Mouse (Mus musculus): ENCODE results near the gene Dusp14.

Dusp14 gene

GRCm38 (mm10) chr11:84066927-84067645 lies 2.0 kb downstream of the Dusp14 start:
- DNase-seq (ENCODE audit: low spot score) = no peak

DNA sequence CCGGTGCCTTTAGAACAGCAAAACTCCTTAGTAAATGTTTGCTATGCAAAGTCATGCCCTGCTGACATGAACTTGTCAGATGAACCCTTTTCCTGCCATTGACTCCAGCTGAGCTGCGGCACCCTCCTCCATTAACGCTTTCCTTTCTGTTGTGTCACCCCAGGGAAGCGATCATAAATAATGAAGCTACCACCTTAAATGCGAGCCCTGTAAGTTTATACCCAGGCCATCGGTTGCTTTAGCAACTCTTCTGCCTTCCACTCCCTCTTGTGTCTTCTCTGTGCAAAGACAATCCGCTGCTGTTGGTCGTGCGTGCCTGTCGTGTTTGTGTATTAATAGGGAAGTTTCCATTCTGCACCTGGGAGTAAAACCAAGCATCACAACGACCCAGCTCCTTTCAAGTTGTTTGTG lies 3.0 kb downstream of the Dusp14 start:
- no peak for DNase-seq (ENCODE audit: low spot score)

GRCm38 (mm10) chr11:84063631-84064209 lies 5.3 kb downstream of the Dusp14 start:
- DNase-seq (ENCODE audit: low spot score) = no peak

DNA sequence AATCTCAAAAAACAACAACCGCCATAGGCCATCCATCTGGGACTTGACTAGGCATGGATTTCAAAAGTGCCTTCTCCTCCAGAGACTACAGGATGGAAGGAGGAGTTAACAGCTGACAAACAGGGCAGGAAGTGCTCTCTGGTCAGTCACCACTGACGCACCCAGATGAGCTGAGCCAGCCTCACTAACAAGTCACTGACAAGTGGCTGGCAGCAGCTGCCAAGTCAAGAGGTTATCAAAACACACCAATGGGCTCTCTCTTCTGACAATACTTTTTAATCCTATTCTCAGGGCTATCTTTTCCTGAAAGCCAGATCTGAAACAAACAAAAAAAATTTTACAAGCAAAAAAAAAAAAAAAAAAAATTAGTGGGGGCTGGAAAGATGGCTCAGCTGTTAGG lies 6.3 kb downstream of the Dusp14 start:
- DNase-seq (ENCODE audit: low spot score) = no peak

- DNase-seq (ENCODE audit: low spot score) = no peak
Observed at GRCm38 (mm10) chr11:84061881-84062280, 7.2 kb downstream of the Dusp14 start.

GRCm38 (mm10) chr11:84060635-84061034 lies 8.4 kb downstream of the Dusp14 start:
- no peak for DNase-seq (ENCODE audit: low spot score)

- no peak for DNase-seq (ENCODE audit: low spot score)
Observed at GRCm38 (mm10) chr11:84059784-84060183, 9.3 kb downstream of the Dusp14 start.

GRCm38 (mm10) chr11:84057418-84057817 lies 11.6 kb downstream of the Dusp14 start:
- DNase-seq (ENCODE audit: low spot score) = no peak

- no peak for DNase-seq (ENCODE audit: low spot score)
Observed at GRCm38 (mm10) chr11:84053524-84054163, 15.4 kb downstream of the Dusp14 start.

DNA sequence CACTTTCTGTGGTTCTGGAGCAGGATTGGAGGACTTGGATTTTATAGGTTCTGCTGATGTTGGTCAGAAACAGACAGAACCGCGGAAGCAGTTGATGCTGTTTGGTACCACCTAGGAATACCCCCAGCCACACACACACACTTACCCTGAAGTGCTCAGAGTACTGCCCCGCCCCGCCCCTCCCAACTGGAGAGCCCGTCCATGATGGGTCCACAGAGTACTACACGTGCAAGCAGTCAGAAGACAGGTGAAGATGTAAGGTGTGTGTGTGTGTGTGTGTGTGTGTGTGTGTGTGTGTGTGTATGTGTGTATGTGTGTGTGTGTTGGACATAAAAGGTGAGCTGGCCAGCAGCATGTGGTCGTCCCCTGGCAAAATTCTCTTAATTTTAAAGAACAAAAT lies 16.0 kb downstream of the Dusp14 start:
- no peak for DNase-seq (ENCODE audit: low spot score)

- no peak for DNase-seq (ENCODE audit: low spot score)
Observed at GRCm38 (mm10) chr11:84048411-84048810, 20.6 kb downstream of the Dusp14 start.

- DNase-seq (ENCODE audit: low spot score) = no peak
Observed at GRCm38 (mm10) chr11:84047270-84047669, 21.8 kb downstream of the Dusp14 start.

DNA sequence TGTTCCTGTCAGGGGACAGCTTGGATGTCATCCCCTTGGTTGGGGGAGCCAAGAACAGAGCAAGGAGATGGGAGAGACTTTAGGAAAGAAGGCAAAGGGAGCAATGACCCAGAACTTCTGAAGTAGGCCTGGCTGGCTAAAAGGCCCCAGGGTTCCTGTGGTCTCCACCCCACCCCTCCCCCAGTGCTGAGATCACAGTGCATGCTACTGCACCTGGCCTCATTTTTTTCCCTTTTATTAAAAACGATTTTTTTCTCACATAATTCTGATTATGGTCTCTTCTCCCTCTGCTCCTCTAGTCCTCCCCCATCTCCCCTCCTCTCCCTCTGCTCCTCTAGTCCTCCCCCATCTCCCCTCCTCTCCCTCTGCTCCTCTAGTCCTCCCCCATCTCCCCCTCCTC lies 24.1 kb downstream of the Dusp14 start:
- DNase-seq (ENCODE audit: low spot score) = no peak

DNA sequence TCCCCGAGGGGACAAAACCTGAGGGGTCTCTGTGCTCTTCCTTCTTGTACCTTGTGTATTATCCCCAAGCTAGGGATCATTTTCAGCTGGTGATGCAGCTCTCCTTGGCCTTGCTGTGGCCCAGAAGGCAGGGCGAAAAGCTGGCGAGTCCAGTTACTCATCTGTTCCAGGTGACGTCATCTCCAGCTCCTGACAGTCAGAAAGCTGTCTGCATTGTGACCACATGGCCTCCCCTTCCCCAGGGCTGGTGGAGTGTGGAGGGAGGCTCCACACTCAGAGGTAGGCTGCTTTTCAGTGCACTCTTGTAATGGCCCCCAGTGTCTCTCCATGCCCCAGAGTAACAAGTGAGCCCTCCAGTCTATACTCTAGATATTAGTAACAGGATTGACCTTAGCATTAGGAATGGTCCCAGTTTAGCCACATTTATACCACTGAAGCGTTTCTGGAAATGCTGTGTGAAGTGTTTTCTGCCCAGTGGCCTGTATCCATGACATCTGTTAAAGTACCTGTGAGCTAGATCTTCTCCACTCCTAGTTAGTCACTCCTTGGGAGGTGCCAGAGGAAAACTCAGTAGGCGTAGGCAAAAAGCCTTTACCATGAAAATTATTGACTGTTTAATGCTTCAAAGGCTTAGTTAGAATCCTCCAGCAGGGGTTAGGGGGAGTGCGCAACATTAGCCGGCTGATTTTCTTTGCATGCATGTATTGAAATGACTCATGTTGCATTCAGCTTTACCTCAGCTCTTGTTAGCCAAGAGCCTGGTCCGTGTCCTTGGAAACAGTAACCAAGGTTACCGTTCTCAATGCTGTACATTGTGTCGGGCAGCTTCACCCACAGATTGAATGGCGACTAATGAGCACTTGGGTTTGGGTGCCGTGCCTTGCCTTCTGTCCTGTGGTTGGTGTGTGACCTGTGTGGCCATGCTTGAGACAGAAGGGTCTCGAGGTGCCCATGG lies 26.0 kb downstream of the Dusp14 start:
- no peak for DNase-seq (ENCODE audit: low spot score)

GRCm38 (mm10) chr11:84040621-84041020 lies 28.4 kb downstream of the Dusp14 start:
- no peak for DNase-seq (ENCODE audit: low spot score)

DNA sequence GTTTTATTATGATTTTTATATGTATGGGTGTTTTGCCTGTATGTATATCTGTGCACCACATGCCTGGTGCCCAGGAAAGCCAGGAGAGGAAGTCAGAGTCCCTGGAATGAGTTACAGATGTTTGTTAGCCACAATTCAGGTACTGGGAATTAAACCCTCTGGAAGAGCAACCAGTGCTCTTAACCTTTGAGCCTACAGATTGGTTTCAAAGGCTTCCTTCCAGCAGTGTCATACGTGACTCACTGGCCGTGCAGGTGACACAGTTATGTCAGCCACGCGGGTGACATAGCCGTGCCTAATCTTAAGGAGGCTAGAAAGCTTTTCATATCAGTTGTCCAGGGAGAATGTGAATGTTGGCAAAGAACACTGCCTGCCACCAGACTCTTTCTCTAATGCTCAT lies 35.4 kb downstream of the Dusp14 start:
- DNase-seq (ENCODE audit: low spot score) = no peak

DNA sequence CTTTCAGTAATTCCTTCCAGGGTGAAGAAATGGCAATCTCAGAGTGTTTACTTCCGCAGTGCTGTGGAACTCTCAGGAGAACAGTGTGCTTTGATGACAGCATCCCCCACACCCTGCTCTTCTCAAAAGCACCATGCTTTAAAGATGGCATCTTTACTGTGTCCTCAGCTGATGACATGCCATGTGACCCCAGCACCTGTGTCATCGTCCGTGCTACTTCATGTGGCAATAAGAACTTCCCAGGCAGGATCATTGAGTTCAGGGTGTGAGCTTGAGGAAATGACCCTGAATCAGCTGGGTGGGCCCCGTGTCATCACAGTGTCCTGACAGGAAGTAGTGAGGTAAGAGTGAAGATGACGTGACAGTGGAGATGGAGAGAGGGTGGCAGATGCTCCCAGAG lies 36.5 kb downstream of the Dusp14 start:
- DNase-seq (ENCODE audit: low spot score) = no peak

DNA sequence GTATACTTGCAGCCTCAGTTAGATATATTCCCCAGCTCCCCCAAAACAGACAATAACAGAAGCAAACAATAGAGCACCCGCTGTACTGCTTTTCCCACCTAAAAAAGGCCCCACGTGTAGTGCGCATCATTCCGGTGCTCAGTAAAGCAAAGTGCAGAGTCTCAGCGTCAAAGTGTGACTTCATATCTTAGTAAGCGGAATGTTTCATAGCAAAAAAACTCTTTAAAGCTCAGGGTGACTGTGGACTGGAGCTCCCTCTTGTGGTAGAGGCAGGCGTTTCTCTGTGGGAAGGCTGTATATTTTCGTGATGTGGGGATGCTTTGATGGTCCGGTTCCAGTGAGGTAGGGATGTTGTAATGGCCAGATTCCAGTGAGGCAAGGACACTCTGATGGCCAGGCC lies 37.1 kb downstream of the Dusp14 start:
- DNase-seq (ENCODE audit: low spot score) = no peak

- no peak for DNase-seq (ENCODE audit: low spot score)
Observed at GRCm38 (mm10) chr11:84028271-84029028, 40.6 kb downstream of the Dusp14 start.

GRCm38 (mm10) chr11:84027231-84027630 lies 41.8 kb downstream of the Dusp14 start:
- DNase-seq (ENCODE audit: low spot score) = no peak

GRCm38 (mm10) chr11:84016810-84017508 lies 52.1 kb downstream of the Dusp14 start:
- no peak for DNase-seq (ENCODE audit: low spot score)
